Mouse (Mus musculus): ENCODE data around the gene Cyb5r3.

Gene Cyb5r3

DNA sequence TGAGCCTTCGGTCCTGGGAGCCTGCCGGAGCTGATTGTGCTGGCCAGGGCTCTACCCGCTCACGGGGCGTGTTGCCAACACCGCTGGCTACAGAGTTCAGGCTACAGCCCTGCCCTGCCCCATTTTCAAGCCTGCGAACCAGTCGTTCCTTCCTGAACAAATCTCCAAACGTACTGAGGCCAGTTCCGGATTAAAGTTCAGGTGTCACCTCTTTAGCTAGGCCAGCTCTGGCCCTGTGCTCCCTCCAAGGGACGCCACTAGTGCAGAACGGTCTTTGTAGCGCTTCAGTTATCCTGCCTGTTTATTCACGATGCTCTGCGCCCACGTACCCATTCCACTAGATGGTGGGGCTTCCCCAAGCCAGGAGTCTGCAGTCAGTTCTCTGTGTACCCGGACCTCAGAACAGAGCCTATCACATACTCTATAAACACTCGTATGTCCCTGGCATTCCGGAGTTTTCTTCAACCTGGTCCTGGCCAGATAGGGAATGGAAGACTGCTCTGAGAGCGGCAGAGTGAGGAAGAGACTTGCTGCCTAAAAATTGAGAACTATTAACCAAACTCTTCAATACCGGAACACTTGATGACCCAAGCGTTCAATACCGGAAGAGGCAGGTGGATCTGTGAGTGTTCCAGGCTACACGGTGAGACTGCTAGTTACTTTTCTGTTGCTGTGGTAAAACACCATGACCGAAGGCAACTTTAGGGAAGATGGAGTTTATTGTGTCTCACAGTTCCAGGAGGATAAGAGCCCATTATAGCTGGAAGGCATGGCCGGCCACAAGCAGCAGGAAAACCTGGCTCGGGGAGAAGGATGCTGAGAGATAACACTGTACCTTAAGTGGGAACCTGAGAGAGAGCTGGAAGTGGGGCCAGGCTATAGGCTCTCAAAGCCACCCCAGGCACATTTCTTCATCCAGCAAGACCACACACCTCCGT, at the start of gene Cyb5r3:
Gene Cyb5r3, minus strand, starts transcription at position 101 of the 938 bp plus-strand sequence.
- 32% methylated on average over 28 of the region's 28 CpGs for WGBS

- 81% methylated on average over 4 of the region's 4 CpGs for WGBS
Observed at GRCm38 (mm10) chr15:83221721-83222120, 49.3 kb upstream of the Cyb5r3 start.

- WGBS = 80% methylated on average over 9 of the region's 9 CpGs
Observed at GRCm38 (mm10) chr15:83220368-83221013, 48.1 kb upstream of the Cyb5r3 start.

- 55% methylated on average over 5 of the region's 5 CpGs for WGBS
Observed at GRCm38 (mm10) chr15:83215322-83216216, 43.2 kb upstream of the Cyb5r3 start.

- 18% methylated on average over 11 of the region's 11 CpGs for WGBS
Observed at GRCm38 (mm10) chr15:83210229-83210628, 37.8 kb upstream of the Cyb5r3 start.

- 10% methylated on average over 10 of the region's 10 CpGs for WGBS
Observed at GRCm38 (mm10) chr15:83209719-83210118, 37.3 kb upstream of the Cyb5r3 start.

- 50% methylated on average over 4 of the region's 4 CpGs for WGBS
Observed at GRCm38 (mm10) chr15:83209092-83209695, 36.8 kb upstream of the Cyb5r3 start.

DNA sequence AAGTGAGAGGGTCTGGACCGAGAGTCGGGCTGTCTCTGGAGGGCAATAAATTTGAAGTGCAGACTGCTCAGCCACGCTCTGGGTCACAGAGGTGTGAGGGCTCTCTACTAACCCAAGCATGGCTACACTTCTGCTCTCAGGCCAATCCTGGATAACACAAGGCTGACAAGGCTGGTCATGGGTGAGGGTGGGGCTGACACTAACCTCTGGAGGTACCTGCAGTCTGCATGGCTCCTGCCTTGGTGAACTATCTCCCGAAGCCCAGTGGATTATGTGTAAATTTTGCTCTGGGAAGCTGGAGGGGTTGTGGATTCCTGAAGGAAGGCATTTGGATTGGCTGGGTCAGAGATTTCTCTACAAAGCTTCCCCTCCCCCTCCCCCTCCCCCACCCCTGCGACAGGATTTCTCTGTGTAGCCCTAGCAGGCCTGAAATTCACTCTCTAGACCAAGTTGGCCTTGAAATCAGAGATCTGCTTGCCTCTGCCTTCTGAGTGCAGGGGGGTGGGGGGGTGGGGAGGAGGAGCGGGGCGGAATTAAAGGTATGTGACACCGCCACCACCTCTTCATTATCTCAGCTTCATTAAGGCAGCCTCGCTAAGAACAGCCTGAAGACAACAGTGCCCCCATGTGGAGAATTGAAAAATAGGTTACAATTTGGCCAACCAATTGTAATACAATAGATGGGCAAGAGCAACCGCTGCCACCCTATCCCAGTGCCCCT, 32.5 kb upstream of the Cyb5r3 start:
- WGBS = 38% methylated on average over 10 of the region's 10 CpGs

GRCm38 (mm10) chr15:83202412-83202811, 30.0 kb upstream of the Cyb5r3 start:
- 83% methylated on average over 4 of the region's 4 CpGs for WGBS

- 93% methylated on average over 4 of the region's 4 CpGs for WGBS
Observed at GRCm38 (mm10) chr15:83193413-83193812, 21.0 kb upstream of the Cyb5r3 start.

GRCm38 (mm10) chr15:83182351-83182750, 10.0 kb upstream of the Cyb5r3 start:
- 78% methylated on average over 5 of the region's 5 CpGs for WGBS

- WGBS = 80% methylated on average over 4 of the region's 4 CpGs
Observed at GRCm38 (mm10) chr15:83181800-83182330, 9.5 kb upstream of the Cyb5r3 start.

DNA sequence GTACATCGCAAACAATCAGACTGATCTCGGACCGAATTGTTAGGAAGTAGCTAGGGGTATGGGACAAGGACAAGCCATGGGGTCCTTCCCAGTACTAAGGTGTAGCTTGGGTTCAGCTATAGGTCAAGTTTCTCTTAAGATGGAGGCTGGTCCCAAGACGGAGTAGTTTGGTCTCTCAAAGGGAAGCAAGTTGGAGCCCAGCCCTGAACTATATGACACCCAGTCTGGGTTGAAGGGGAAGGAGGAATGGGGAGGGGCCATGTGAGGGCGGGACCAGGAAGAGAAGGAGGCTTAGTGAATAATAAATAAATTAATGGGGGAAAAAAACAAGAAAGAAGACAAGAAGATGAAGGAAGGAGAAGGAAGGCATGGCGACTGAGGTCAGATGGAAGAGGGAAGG, 7.6 kb upstream of the Cyb5r3 start:
- WGBS = 91% methylated on average over 6 of the region's 6 CpGs

- 88% methylated on average over 4 of the region's 4 CpGs for WGBS
Observed at GRCm38 (mm10) chr15:83176653-83177052, 4.3 kb upstream of the Cyb5r3 start.

DNA sequence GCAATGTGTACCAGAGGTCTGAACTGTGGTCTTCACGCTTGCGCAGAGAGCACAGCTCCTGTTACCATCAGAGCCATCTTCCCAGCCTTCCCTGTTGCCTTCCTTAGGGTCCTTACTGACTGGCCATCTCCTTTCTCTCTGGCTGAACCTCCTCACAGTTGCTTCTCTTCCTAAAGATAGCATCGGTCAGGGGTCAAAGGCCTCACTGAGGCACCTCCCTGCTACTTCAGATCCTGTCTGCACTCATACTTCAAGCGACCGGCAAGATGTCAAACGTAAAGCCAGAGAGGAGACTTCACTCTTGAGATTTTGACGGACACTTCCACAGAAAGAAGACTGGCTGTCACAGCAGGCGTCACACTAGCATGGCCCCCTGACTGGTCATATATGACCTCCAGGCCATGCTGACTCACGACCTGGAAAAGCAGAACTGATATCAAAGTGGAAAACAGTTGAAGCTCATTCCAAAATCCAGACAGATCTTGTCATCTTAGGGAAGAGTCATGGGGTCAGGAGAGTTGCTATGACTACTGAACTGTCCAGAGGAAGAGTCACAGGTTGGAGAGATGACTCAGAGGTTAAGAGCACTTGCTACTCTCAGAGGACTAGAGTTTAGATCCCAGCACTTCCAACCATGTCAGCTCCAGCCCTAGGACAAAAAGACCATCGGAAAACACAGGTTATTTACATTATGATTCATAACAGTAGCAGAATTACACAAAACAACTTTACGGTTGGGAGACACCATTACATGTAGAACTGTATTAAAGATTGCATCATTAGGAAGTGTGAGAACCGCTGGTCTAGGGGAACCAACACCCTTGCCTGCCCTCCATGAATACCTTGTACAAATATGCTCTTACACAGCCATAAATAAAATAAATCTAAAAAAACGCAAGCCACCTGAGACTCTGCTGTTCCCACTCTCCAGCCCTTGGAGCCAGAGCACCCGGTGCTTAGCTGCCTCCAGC, 1.8 kb upstream of the Cyb5r3 start:
- 93% methylated on average over 14 of the region's 14 CpGs for WGBS

- under 1% methylated on average over 67 of the region's 67 CpGs for WGBS
Observed at GRCm38 (mm10) chr15:83171712-83172481, 495 bp downstream of the Cyb5r3 start.

DNA sequence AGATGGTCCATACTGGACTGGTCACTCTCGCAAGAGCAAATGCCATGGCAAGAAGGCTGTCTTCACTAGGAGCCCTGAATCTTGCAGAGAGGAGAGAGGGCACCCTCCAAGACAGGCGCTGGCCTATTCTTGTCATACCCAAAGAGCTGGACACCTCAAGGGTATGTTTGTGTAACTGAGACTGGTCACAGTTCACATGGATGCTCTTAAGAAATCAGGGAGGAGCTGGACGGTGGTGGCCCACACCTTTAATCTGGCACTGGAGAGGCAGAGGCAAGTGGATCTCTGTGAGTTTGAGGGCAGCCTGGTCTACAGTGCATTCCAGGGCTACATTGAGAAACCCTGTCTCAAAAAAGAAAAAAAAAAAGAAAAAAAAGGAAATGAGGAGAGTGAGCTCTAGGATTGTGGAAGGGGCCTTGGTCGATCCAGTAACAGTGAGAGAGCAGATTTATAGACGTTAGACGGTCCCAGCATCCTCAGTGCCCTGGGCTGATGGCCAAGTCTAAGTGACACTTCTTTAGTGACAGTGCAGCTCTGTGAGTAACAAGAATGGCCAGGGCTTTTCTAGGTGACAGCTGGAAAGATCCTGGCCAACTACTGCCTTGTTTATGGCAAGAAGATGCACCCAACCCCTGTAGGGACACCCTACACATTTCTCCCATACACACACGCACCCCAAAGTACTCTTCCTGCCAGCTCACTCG, 1.3 kb downstream of the Cyb5r3 start:
- WGBS = 45% methylated on average over 8 of the region's 8 CpGs
